Mouse (Mus musculus) c-Kit-positive CD71-positive TER-119-positive erythroid progenitor cells, embryonic 14.5 days (primary cell): ENCODE measurements around the gene Pdgfb.

Experiments
- DNase-seq: peaks from one replicate; pipeline ENCODE4 v3.0.0-alpha.2; 2013; ENCODE audit warnings: low spot score

Pdgfb gene

DNA sequence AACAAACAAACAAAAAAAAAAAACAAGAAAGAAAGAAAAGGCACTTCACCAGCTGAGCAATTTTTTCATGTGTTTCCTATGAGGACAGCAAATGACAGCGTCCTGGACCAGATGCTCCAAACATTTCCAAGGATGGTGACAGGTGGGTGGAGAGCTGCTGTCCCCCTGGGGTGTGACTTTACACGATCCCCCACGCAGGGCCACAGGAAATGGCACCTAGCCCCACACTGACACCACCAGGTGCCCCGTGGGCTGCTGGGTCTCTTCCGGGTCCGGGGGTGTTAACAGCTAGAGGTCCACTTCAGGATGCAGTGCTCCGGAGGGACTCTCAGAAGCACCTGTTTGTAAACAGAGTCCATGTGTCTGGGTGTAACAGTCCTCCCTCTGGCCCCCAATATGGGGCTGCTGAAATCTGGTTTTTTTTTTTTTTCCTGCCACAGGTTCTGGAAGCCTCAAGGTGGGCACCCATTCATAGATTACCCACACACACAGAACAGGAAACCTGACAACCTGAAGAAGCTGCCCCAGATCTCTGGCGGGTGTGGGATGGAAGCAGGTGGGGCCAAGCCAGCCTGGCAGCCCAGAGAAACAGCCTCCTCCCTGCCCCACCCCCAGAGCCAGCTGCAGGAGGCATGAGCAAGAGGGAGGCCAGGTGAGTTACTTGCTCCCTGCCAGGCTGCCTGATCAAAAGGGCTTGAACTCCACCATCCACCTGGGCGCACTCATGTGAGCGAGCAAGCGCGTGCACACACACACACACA, 5.2 kb downstream of the Pdgfb start:
- DNase-seq, result no peak

DNA sequence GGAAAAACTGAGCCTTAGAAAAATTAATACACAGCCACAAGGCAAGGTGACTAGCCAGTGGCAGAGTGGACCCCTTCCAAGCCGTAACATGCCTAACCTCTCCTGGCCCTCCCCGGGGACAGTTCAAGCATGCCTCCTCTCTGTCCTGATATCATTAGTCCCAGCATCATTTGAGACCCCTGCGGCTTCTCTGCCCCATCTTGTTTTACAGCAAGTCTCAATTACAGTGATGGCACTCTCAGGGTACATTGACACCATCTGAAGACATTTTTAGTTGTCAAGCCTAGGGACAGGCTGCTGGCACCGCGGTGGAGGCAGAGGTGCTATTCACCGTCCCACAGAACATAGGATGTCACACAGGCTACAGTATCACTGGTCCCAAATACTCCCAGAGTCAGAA, 6.3 kb downstream of the Pdgfb start:
- no peak for DNase-seq

DNA sequence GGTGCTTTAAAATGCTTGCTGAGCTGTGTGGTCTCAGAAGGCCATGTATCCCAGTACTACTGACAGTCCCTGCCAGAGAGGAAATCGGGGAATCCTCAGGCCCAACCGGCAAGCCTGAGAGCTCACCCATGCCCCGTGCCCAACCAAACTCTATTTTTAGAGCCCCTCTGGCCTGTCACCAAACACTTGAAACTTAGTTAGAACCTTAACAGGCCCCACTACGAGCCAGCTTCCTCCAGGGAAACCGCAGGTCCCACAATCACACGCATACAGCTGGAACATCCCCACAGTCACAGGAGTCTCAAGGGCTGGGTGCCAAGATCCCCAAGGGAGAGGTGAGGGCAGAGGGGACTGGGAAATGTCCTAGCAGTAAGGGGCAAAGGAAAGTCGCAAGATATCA, 8.6 kb downstream of the Pdgfb start:
- DNase-seq, result no peak

DNA sequence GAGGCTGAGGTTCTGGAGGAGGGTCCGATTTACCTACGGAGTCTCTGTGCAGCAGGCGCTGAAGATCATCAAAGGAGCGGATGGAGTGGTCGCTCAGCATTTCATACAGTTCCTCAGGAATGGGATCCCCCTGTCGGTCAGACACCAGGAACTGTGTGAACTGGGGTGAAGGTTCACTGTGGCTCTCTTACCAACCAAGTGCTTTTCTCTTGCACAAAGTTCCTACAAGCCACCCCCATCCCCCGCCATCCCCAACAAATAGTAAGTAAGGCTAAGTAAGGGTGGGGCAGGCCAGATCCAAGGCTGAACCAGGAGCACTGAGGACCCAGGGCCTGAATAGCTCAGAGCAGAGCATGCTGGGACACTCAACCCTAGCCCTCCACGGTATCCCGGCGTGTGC, 9.3 kb downstream of the Pdgfb start:
- no peak for DNase-seq

DNA sequence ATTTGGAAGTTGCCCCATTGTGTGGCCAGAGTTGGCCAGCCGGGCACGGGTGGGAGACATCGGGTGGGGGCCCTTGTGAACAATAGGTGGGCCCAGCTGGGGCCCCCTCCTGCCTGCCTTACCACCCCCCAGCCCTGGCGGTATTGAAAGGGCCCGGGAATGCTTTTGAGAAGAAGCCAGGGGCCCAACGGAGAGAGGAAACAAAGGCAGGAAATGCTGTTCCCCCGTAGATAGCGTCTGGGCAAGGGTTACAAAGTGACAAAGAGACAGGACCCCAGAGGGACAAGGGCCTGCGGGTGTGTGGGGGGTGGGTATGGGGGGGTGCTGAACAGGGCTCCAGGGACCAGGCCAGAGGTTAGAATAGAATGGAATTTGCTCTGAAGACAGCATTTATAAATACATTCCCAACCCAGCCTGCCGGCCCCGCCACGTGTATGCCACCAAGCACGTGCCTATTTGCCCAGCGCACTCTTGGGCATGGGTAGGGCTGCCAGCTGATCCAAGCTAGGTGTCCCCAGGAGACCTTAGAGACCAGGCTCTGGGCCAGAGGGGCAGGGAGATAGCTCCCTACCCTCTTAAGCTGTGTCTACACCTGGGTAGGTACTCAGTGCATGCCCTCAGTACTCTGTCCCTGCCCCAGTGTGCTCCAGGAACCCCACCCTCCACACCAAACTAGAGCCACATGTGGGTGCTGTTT, 10.0 kb downstream of the Pdgfb start:
- DNase-seq, result no peak

DNA sequence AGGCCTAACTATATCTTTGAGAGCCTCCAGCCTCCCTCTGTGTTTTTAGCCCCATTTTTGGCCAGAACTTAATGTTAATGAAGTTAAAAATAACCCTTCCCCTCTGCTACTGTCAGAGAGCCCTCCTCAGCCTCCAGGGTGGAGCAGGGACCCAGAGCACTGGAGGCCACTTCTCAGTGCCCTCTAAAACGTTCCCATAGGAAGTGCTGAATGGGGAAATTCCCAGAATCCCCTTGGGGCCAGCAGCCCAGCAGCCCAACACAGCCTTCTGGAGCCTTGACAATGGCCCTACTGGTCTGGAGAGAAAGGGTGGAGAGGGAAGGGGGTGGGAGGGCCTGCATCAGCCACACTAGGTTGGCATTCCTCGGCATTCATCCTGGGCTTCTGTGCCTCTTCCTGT, 11.2 kb downstream of the Pdgfb start:
- no peak for DNase-seq

DNA sequence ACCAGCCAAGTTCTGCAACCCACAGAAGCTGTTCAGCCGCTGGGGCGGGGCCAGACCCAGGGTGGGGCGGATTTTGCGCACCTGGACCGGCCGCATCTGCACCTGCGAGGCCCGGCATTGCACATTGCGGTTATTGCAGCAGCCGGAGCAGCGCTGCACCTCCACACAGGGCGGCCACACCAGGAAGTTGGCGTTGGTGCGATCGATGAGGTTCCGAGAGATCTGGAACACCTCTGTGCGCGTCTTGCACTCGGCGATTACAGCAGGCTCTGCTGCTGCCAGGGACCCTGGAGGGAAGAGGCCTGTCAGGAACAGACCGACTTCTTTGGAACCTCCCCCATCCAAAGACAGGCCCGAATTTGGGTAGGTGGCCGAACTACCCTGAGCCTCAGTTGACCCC, 13.2 kb downstream of the Pdgfb start:
- no peak for DNase-seq

DNA sequence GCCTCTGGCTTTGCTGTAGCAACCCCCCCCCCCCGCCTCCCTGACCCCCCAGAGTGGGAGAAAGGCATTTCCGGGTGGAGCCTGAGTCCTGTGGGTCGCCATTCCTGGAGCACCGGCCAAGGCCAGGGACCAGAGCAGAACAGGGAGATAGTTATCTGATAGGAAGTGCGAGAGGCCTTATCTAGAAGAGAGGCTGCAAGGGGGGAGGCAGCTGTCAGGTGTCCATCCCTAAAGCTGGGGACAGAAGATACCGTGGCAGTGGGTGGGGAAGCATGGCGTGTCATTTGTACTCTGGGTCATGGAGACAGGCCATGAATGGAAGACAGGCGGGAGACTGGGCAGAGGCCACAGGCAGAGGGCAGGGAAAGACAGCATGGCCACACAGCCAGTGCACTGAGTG, 14.1 kb downstream of the Pdgfb start:
- no peak for DNase-seq

DNA sequence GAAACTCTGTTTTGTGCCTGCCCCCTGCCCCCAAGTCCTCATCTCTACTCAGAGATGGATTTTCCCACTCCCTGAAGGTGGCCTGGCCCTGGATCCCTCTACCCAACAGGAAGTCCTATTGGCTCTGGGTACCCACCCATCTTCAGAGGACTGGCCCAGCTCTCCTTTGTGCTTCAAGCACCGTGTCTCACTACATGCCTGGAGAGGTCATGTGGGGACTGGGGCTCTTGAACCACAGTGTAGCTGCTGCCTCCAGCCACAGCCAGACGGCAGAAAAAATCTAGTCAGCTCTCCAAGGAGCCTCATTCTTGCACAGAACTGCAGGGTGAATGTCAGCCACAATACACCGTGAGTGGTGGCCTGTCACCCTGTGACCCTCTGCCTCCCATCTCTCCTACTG, 16.8 kb downstream of the Pdgfb start:
- no peak for DNase-seq

DNA sequence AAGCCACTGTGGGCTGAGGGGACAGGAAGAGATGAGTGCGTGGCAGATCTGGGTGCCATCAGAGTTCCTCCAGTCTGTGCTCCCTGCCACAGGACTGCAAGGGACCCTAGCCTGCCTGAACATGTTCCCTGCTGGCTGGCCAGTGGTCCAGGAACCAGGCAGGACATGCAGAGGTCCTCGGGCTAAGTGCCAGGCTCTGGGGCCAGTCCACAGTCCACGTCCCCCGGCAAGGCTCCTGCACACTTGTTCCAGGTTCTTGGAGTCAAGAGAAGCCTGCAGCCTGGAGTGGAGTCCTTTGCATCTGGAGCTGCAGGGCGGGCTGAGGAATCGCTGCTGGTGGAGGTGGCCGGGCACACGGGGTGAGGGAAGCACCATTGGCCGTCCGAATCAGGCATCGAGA, 18.0 kb downstream of the Pdgfb start:
- no peak for DNase-seq

DNA sequence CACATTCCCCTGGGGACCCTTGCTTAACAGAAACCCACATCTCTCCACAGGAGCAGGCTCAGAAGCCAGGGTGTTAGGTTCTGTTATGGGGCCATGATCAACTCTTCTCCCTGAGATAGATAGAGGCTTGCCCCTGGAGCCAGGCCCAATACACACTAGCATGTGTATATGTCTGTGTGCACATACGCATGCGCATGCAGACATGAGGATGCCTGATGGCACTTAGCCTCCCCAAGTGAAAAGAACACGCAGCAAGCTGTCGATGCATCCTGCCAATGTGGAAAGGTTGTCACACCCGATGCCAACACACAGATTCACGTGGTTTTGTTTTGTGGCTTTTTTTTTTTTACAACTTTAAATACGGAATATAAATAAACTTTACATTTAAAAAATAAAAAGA, 19.2 kb downstream of the Pdgfb start:
- DNase-seq, result no peak

DNA sequence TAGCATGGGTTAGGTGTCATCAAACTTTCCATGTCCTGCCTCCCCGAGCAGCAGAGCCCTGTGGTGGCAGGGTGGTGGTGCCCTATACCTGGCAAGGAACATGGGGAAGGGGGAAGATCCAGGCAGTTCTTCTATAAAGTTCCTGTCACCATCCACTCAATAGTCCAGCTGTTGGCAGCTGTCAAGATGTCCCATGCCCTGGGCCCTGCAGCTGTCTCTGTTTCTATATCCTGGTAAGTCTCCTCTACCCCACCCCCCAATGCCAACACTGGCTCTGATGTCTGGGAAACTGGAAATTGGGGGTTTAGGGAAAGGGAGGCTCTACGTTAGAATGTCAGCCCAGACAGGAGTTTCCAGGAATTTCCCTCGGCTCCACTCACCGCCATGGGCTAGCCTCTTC, 20.2 kb downstream of the Pdgfb start:
- no peak for DNase-seq

DNA sequence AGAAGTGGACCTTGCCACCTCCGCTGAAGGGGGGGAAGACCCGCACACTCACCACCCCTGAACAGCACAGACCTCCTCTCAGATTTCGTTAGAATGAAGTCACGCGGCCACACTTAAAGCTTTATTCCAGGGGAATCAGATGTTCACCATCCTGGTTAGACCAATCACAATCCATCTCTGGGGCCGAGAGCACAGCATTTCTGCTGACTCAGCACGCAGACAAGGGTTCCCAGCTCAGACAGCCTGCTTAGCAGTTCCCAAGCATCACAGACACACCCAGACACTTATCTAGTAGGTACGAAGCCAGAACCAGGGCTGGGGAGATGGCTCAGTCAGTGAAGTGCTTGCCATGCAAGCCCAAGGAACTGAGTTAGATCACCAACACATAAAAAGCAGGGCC, 28.6 kb downstream of the Pdgfb start:
- no peak for DNase-seq

DNA sequence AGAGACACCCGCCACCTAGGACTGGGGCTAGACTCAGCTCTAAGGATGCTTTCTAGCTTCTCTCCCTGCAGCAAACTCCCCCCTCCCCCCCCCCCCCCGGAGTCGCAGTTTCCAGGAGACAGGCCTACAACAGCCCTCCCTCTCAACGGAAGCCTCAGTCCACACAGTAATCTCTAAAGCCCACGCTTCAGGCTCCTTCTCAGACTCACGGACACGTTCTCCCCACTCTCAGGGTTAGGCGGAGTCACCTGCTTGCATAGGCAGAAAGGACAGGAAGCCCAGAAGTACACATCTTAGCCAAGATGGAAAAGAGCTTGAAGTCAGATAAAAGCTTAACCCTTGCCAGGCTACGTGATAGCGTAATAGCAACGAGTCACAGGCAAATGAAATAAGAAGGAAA, 29.3 kb downstream of the Pdgfb start:
- DNase-seq, result no peak

DNA sequence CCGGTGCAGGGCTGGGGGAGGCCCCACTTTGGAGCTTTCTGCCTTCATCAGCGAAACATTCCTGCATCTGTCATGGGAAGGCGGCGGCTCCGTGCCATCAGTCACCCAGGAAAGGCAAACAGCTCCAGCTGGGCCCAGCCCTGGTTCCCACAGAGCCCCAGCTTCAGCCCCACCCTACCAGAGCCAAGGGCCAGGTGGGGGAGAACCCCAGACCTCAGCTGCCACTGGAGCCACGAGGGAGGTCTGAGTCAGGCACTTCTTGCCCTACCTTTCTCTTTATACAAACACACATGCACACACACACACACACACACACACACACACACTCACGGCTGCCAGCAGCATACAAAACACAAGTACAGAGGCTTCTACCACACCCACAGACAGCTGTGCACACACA, 30.6 kb downstream of the Pdgfb start:
- no peak for DNase-seq

DNA sequence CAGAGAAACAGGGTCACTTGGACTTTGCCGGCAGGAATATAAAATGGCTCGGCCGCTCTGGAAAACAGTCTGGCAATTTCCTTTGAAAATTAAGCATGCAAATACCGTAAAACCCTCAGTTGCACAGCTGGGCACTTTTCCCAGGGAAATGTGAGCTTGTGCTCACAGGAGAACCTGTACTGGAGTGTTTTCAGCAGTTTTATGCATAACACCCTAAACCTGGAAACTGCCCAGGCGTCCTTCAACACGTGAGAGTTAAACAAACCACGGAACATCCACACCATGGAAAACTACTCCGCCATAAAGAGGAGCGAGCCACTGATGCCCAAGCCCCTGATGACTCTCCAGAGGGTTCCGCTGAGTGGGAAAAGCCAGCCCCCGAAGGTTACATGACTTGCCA, 34.1 kb downstream of the Pdgfb start:
- no peak for DNase-seq

DNA sequence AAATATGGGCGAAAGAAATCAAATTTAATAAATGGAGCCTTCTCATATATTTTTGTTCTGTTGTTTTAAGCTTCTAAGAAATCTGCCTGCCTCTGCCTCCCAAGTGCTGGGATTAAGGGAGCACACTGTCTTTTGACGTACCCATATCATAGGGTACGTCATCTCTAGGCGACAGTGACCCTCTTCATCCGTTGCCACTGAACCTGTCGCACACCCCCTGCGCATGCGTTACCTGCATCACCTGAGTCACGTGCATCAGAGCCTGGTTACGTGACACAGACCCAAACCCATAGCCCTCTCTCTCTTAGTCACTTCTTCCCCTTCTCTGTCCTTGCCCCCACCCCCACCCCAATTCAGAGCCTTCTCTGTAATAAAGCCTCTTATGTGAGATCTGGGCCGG, 42.6 kb downstream of the Pdgfb start:
- DNase-seq, result no peak

DNA sequence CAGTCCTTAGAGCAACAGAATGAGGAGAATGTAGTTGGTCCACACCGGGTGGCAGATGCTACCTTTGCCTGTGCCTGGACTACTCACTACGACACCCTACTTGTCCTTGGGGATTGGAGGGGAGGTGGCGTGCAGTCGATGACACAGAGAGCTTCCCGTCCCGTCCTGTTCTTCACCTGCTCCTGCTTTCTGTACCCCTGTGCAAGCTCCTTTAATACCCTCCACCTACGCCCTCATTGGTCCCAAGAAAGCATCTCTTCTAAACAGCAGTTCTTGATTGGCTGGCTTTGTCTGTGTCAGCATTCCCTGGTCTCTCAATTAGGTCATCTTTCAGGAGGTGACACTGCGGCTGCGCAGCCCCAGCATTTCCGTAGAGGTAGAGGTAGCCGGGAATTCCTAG, 43.8 kb downstream of the Pdgfb start, which contains the start of gene Cbx7:
Gene Cbx7, minus strand, starts transcription at position 180 of the 400 bp plus-strand sequence.
- no peak for DNase-seq

DNA sequence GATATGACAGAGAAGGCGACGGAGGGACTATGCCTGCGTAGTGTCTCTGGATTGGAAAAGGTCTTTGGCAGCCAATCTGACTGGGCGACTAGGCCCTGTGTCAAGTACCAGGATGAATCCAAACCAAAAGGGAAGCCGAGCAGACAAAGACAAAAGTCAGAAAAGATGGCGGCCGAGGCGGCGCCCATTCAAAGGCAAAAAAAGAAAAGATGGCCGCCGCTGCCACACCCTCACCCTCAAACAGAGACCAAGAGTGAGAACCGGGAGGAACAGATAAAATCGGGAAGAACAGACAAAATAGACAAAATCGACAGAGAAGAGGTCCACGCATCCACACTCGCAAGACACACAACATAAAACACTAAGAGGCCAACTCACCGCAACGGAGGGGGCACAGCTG, 44.3 kb downstream of the Pdgfb start:
- DNase-seq, result no peak

DNA sequence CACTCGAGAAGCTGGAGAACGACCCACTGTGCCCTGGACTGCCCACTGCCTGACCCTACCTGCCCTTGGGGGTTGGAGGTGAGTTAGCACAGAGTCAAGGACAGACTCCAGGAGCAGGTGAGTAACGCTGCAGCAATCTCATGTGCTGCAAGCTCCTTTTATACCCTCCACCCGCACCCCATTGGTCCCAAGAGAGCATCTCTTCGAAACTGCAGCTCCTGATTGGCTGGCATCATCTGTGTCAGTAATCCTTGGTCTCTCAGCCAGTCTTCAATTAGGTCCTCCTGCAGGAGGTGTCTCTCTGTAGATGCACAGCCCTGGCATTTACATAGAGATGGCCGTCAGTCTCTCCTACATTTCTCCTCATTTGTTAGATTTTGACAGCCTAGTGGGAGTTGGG, 47.4 kb downstream of the Pdgfb start:
- no peak for DNase-seq

DNA sequence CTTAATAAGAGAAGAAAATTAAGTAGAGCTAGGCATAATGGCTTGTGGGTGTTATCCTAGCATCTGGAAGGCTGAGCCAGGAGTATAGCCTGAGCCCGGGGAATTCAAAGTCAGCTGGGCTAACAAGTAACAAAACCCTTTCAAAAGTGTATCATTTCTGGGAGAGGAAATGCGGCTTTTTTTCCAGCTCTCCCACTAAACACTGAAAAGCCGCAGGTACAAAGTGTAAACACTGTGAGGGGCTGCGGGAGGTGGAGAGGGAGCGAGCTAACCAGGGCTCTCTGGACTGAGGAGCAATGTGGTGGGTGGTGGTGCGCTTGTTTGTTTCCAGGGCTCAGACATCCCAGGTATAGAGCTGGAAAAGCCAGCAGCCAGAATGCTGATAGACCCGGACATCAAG, 50.4 kb downstream of the Pdgfb start:
- no peak for DNase-seq

DNA sequence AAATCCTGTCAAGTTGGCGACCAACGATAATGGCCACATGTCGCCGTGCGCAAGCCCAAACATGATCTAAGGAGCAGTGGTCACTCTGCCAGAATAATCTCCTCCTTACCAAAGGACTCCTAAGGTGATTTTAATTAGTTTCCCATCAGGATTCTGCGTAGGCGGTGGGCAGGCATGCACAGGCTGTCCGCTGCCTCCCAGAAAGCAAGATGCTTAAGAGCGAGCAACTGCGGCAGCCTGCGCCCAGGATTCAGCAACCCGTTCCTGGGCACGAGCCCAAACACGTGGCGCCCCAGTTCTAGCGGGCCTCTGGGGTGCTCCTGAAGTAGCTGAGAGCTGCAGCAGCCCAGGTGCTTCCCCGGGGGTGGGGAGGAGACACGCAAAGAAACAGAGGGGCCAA, 52.1 kb downstream of the Pdgfb start:
- no peak for DNase-seq

DNA sequence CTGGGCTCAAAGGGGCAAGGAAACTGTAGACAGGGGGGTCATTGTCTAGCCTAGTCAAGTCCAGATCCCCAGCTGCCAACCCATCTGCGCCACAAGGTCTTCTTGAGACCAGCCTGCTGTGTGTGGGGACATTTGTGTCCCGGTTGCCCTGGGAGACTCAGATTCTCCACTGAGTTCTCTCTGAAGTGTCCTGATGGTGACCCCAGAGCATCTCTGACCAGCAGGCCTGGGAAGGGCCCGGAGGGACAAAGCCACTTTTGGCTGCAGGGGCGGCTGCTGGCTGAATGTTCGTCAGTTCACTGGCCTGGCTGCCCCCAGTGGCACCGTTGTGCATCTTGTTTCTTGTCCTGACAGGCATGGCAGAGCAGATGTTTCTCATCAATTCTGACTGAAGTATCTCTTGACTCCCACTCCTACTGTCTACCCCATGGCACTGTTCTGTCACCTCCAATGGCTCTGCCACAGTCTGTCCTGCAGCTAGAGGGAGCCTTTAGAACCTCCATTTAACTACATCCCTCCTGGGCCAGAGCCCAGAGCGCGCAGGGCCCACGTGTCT, 53.3 kb downstream of the Pdgfb start:
- DNase-seq, result no peak

DNA sequence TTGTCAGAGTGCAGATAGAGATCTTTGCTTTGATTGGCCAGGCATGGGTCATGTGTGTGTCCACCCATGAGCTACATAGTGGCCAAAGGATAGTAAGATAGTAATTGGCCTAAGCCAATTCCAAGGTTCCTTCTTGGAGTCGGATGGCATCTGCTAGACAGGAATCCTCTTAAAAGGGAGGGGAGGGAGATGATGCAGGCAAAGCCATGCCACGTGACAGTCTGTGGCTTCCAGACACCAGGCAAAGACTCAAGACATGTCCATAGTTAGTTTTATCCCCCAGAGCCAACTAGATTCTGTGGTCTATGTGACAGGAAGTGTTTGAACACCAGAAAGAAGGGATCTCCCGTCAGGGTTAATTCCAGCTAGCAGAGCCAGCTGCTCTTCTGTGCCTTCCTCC, 56.4 kb downstream of the Pdgfb start:
- DNase-seq, result no peak
